Mouse (Mus musculus) limb, embryonic 14.5 days (tissue): ENCODE results near the gene Slc9a3r1. TPM values are rescaled to one million over a fixed set of nuclear protein-coding genes. Genes with fewer than 3 reads are reported as not detected.

ENCODE experiments used
- ATAC-seq: fragments of 200-750 bp; cut with Nextera tagmentation; 2 replicates; pipeline ENCODE4 v1.8.0; 2017; ENCODE audit warnings: low read depth, moderate number of reproducible peaks, moderate TSS enrichment; ENCODE audit not compliant: low FRiP score
- DNase-seq: peaks from one replicate; pipeline ENCODE4 v3.0.0-alpha.2; 2015; ENCODE audit warnings: low spot score
- H3K27ac ChIP-seq: fragments of 300-500 bp; sonication (generic); replicated peaks from 2 replicates; pipeline ENCODE4 v1.5.1; 2014; ENCODE audit warnings: low read depth, mild to moderate bottlenecking, low read length, moderate library complexity, mixed read lengths
- H3K27me3 ChIP-seq: fragments of 300-500 bp; sonication (generic); 2 replicates; pipeline ENCODE4 v1.6.1; 2014; ENCODE audit warnings: low read length, mixed read lengths; ENCODE audit not compliant: control insufficient read depth, insufficient read depth
- H3K36me3 ChIP-seq: fragments of 300-500 bp; sonication (generic); 2 replicates; pipeline ENCODE4 v1.6.1; 2014; ENCODE audit warnings: mild to moderate bottlenecking, low read length, moderate library complexity, mixed read lengths; ENCODE audit not compliant: control insufficient read depth, insufficient read depth
- H3K4me1 ChIP-seq: fragments of 300-500 bp; sonication (generic); 2 replicates; pipeline ENCODE4 v1.6.1; 2014; ENCODE audit warnings: antibody characterized with exemption, low read length, mixed read lengths; ENCODE audit not compliant: control insufficient read depth, insufficient read depth
- H3K4me2 ChIP-seq: fragments of 300-500 bp; sonication (generic); replicated peaks from 2 replicates; pipeline ENCODE4 v1.6.1; 2014; ENCODE audit warnings: low read depth, mild to moderate bottlenecking, low read length, moderate library complexity; ENCODE audit not compliant: severe bottlenecking
- H3K4me3 ChIP-seq: fragments of 300-500 bp; sonication (generic); replicated peaks from 2 replicates; pipeline ENCODE4 v1.5.1; 2014; ENCODE audit warnings: low read length
- H3K9ac ChIP-seq: fragments of 300-500 bp; sonication (generic); 2 replicates; pipeline ENCODE4 v1.6.1; 2014; ENCODE audit warnings: mild to moderate bottlenecking, low read depth, low read length, moderate library complexity; ENCODE audit not compliant: severe bottlenecking
- H3K9me3 ChIP-seq: fragments of 300-500 bp; sonication (generic); 2 replicates; pipeline ENCODE4 v1.6.1; 2016; ENCODE audit warnings: low read length; ENCODE audit not compliant: control insufficient read depth
- POLR2A ChIP-seq: fragments of 200-500 bp; IDR thresholded peaks from 2 replicates; pipeline ENCODE4 v1.8.0; 2012; ENCODE audit warnings: inconsistent platforms, mild to moderate bottlenecking, moderate library complexity, borderline replicate concordance; ENCODE audit not compliant: insufficient read depth, insufficient read length; ENCODE audit errors: extremely low read depth
- WGBS: fragments of 180-500 bp; shearing (Covaris S2); extraction: QIAGEN DNeasy Blood & Tissue Kit; methylation state at CpG from one replicate; pipeline ENCODE4 v1.1.7; 2014; 5-methylcytosine and 5-hydroxymethylcytosine counted together
- polyA plus RNA-seq, 2 experiments: library from polyadenylated mRNA; depleted of rRNA in 1 of 2; stranded (reverse) in 1 of 2; unstranded in 1 of 2; fragments of >200 nt; fragmentation: Nextera tagmentation in 1 of 2; extraction: Ambion mirVana in 1 of 2; gene quantifications; 2 replicates each; pipeline versions ENCODE4 v1.2.1 to v1.2.3; 2012 to 2014

Slc9a3r1 gene
- polyA plus RNA-seq, 2 experiments: 22.0 to 29.9 TPM

GRCm38 (mm10) chr11:115164341-115164975 lies 1.3 kb downstream of the Slc9a3r1 start:
- TF ChIP-seq POLR2A: no peak
- Histone ChIP-seq H3K9me3 (no peaks in the 10 kb centered on the region), H3K4me1 (peaks cover 20% of the 10 kb centered on the region), H3K4me3 (peak overlapping the region; percentile 47), H3K4me2 (peak overlapping the region; percentile 66), H3K27me3 (peaks cover 34% of the 10 kb centered on the region), H3K27ac (no peak overlapping the region), H3K9ac (peak overlapping the region; percentile 21; the same call in 1 of the 2 replicates), H3K36me3 (no peaks in the 10 kb centered on the region)
- WGBS: 1% methylated on average over 14 of the region's 14 CpGs
- DNase-seq: no peak
- no peak for ATAC-seq

GRCm38 (mm10) chr11:115164976-115165374 lies 1.8 kb downstream of the Slc9a3r1 start:
- ATAC-seq: no peak
- H3K9ac ChIP-seq: no peak overlapping the region
- H3K4me2 ChIP-seq: peak overlapping the region; percentile 66
- no peak for DNase-seq
- H3K4me1 ChIP-seq: peaks cover 20% of the 10 kb centered on the region
- H3K36me3 ChIP-seq: no peaks in the 10 kb centered on the region
- no peak overlapping the region for H3K27ac ChIP-seq
- no peak for TF ChIP-seq POLR2A
- peaks cover 34% of the 10 kb centered on the region for H3K27me3 ChIP-seq
- peak overlapping the region; percentile 47 for H3K4me3 ChIP-seq
- under 1% methylated on average over 9 of the region's 9 CpGs for WGBS
- H3K9me3 ChIP-seq: no peaks in the 10 kb centered on the region

GRCm38 (mm10) chr11:115166776-115167175 lies 3.6 kb downstream of the Slc9a3r1 start:
- TF ChIP-seq POLR2A: no peak

GRCm38 (mm10) chr11:115167631-115168249 lies 4.6 kb downstream of the Slc9a3r1 start:
- no peak overlapping the region for H3K4me3 ChIP-seq
- no peak overlapping the region for H3K4me2 ChIP-seq
- H3K4me1 ChIP-seq: peaks cover 29% of the 10 kb centered on the region
- 78% methylated on average over 8 of the region's 8 CpGs for WGBS
- H3K9ac ChIP-seq: no peak overlapping the region
- H3K36me3 ChIP-seq: no peaks in the 10 kb centered on the region
- DNase-seq (no peak), ATAC-seq (no peak)
- no peak for TF ChIP-seq POLR2A
- H3K9me3 ChIP-seq: no peaks in the 10 kb centered on the region
- peaks cover 29% of the 10 kb centered on the region for H3K27me3 ChIP-seq
- no peak overlapping the region for H3K27ac ChIP-seq

More at GRCm38 (mm10) chr11:115166776-115167175, 3.6 kb downstream of the Slc9a3r1 start:
- Histone ChIP-seq H3K27me3 (peaks cover 34% of the 10 kb centered on the region), H3K27ac (no peak overlapping the region), H3K4me1 (peaks cover 24% of the 10 kb centered on the region), H3K9ac (no peak overlapping the region), H3K4me2 (no peak overlapping the region), H3K4me3 (no peak overlapping the region), H3K9me3 (no peaks in the 10 kb centered on the region), H3K36me3 (no peaks in the 10 kb centered on the region)
- WGBS: 79% methylated on average over 3 of the region's 3 CpGs
- no peak for ATAC-seq
- DNase-seq: no peak

- H3K27ac ChIP-seq: no peak overlapping the region
- 86% methylated on average over 4 of the region's 4 CpGs for WGBS
- no peak for TF ChIP-seq POLR2A
- H3K4me3 ChIP-seq: no peak overlapping the region
- no peak overlapping the region for H3K9ac ChIP-seq
- H3K9me3 ChIP-seq: no peaks in the 10 kb centered on the region
- H3K36me3 ChIP-seq: no peaks in the 10 kb centered on the region
- peaks cover 21% of the 10 kb centered on the region for H3K27me3 ChIP-seq
- DNase-seq (no peak), ATAC-seq (no peak)
- no peak overlapping the region for H3K4me2 ChIP-seq
- H3K4me1 ChIP-seq: peaks cover 35% of the 10 kb centered on the region
Measured at GRCm38 (mm10) chr11:115169430-115169829, 6.3 kb downstream of the Slc9a3r1 start.
